Mouse (Mus musculus): Measurements from ENCODE around the gene Atp8b4.
"Not testable (repeated sequence)": the region's sequence is repeated elsewhere in the genome, so short reads cannot be mapped to it uniquely, and the experiment has no call there.

Gene Atp8b4

GRCm38 (mm10) chr2:126495832-126496695 is 4.4 kb downstream of the Atp8b4 start:
- DNase-seq (ENCODE audit: low spot score): no peak

DNA sequence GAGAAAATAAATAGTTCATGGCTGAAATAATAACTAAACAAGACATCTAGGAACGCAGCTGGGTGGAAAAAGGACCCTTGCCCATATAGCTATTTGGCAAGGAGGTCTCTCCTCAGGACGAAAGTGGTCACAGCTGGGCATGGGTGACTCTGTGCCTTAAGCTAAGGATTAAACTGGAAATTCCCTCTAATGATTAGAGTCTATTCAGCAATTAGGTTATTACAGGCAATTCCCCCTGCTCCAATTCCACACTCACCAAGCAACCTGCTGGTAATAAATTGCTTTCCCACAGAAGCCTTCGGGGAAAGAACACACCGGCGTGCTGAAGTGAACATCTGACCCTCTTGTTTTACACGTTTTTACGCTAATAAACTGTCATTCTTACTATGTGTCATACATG is 5.2 kb downstream of the Atp8b4 start:
- DNase-seq (ENCODE audit: low spot score): no peak

DNA sequence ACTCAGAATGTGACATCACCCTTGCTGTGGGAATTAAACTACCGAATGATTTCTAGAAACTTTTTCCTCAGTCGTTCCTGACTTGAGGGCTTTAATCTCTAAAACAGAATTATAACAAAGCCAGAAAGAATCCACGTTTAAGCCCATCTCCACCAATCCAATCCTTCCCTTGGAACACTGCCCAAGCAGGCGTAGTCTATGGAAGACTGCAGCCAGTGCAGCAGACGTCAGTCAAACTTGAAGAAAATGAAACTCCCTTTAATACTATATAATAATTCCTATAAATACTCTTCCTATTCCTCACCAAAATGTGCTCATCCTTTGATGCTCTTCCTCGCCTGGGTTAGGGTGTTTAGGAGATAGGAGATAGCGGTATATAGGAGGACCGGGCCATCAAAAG is 7.2 kb downstream of the Atp8b4 start:
- DNase-seq (ENCODE audit: low spot score): no peak

DNA sequence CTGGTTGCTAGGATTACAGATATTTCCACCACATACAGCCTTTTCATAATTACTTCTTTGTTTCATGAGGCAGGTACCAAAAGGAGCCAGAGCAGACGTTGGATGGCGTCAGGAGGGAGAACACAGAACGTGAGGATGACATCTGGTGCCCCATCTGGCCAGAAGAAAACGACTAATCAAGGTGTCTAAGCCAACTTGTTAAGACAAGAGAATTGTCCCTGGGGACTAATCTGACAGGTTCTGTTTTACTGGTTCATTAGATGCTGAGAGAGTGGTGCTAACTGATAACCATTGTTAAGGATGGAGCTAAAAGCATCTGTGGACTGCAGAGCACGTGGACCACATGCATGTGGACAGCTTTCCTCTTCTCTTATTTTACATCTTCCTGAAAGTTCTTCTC is 7.8 kb downstream of the Atp8b4 start:
- DNase-seq (ENCODE audit: low spot score): no peak

GRCm38 (mm10) chr2:126491446-126491845 is 9.0 kb downstream of the Atp8b4 start:
- DNase-seq (ENCODE audit: low spot score): no peak

- no peak for DNase-seq (ENCODE audit: low spot score)
Measured at GRCm38 (mm10) chr2:126490573-126490972, 9.9 kb downstream of the Atp8b4 start.

DNA sequence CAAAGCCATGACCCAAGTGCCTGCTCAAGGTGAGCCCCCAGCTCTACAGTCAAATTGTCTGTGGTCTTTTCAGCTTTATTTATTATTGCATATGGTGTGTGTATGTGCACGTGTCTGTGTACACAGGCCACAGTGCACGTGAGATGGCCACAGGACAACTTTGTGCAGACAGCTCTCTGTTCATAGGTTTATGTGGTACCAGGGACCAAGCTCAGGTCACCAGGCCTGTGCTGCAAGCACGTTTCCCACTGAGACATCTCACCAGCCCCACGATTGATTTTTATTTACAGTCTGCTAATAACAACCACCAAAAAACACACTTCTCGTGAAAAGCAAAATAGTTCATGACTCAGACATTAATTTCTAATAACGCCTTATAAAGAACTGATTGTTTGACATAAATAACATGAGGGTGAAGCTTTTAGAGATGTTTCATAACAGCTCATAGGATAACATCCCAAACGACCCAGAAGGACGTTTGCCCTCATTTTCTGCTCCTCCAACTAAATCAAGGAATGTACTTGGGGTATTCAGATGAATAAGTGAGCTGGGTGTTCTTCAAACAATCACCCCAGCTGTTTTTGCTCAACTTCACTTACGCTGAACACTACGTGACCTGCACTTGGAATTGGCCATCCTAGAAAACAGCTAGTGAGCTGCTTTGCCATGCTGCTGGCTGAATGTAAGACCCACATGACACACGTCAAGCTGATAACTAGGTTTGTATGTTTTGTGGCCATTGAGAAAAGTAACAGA is 15.0 kb downstream of the Atp8b4 start:
- DNase-seq (ENCODE audit: low spot score): no peak

DNA sequence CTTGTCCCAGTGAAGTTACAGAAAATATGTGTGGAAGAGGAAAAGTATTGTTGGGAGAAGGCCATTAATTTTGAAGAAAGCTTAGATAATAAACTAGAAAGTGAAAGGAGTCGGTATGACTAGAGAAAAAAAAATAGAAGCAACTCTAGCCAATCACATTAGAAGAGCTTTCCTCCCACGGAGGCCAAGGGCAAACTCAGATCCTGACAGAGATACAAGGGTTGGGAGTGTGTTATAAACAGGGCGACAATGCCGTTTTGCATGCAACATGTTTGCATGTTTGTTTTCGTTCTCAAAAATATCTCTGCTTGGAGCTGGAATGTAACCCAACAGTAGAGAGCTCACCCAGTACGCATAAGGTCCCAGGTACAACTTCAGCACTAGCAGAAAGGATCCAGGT is 17.1 kb downstream of the Atp8b4 start:
- no peak for DNase-seq (ENCODE audit: low spot score)

GRCm38 (mm10) chr2:126477556-126477955 is 22.9 kb downstream of the Atp8b4 start:
- no peak for DNase-seq (ENCODE audit: low spot score)

DNA sequence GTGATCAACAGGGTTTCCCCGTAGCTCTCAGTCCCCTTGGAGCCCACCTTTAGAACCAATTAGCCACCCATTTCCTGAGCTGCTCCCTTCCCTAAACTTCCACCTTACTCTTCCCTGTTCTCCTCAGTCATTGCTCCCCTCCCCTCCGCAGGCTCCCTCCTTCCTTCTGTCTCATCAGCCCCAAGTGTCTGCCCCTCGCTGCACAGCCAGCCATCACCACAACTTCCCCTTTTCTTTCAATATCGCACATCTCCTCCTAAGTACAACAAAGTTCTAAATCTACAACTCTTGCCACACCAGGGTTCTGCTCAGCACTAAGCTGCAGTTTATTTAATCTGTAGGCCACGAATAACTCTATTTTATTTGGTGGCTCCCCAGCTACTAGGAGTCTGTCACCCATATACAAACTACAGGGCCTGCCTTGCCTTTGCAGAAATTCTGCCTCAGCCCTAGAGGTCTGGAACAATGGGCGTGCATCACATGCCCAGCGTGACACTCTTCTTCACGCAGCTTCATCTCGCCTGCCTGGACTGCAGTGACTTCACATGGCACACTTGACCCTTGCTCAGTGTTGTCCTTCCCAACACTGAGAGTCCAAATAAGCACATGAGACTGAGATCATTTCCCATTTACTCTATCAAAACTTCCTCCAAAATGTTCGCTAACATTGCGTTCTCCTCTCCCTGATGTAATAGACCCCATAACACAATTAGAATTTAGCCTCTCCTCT is 24.6 kb downstream of the Atp8b4 start:
- no peak for DNase-seq (ENCODE audit: low spot score)

GRCm38 (mm10) chr2:126474019-126474418 is 26.5 kb downstream of the Atp8b4 start:
- DNase-seq (ENCODE audit: low spot score): no peak

DNA sequence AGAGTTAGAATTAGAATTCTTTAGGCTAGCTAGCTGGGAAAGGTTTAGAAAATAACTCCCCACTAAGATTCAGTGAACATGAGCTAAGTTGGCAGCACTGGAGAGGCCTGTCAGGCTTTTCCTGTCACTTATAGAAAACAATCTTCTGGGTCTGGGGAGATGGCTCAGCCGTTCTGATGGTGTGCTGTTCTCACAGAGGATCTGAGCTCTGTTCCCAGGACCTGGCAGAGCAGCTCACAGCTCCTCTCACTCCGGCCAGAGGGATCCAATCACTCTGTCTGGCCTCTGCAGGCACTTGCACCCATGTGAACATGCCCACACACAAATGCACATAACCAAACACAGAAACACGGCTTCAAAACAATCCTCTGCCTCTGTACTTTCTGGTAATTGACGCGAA is 27.6 kb downstream of the Atp8b4 start:
- DNase-seq (ENCODE audit: low spot score): no peak

DNA sequence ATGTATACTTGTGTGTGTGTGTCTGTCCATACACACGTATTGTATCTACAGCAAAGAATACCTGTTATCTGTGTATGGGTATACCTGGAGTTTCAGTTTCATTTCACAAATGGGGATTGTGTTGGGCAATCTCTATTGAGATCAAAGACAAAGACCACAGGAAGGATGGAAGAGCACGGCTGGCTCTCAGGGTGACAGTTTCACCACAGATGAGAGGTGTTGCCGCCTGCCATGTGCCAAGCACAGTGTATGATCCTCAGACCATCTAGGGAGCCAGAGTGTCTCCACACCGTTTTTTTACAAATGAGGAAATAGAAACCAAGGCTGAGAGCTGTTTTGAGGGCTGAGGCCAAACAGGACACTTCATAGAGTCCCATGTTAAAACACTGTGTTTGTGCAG is 32.7 kb downstream of the Atp8b4 start:
- DNase-seq (ENCODE audit: low spot score): no peak

GRCm38 (mm10) chr2:126466391-126467134 is 33.9 kb downstream of the Atp8b4 start:
- no peak for DNase-seq (ENCODE audit: low spot score)

- DNase-seq (ENCODE audit: low spot score): no peak
Measured at GRCm38 (mm10) chr2:126458661-126459060, 41.8 kb downstream of the Atp8b4 start.

DNA sequence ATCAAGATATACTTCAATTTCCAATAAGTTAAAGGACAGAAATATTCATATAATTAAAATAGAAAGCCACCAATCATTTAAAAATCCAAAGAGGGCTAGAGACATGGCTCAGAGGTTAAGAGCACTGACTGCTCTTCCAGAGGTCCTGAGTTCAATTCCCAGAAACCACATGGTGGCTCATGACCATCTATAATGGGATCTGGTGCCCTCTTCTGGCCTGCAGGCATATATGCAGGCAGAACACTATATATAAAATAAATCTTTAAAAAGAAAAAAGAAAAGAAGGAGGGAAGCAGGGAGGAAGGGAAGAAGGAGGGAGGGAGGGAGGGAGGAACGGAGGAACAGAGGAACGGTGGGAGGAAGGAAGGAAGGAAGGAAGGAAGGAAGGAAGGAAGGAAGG is 42.7 kb downstream of the Atp8b4 start:
- DNase-seq (ENCODE audit: low spot score): not testable (repeated sequence)

DNA sequence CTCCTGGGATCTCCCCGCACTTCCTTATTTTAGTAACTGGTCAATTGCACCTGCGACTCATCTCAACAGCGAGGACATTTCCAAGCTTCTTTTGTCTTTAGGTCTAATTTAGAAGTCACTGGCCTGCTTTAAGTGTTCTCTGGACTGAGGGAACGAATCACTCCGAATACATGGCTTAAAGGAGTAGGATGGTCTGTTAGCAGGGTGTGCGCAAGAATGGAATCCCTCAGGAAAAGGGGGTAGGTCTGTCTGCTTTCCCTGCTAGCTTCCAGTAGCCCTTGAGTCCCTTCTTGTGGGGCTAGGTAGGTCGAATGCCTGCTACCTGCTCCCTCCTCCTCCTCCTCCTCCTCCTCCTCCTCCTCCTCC is 49.6 kb downstream of the Atp8b4 start:
- no peak for DNase-seq (ENCODE audit: low spot score)

GRCm38 (mm10) chr2:126450210-126450936 is 50.1 kb downstream of the Atp8b4 start:
- no peak for DNase-seq (ENCODE audit: low spot score)

DNA sequence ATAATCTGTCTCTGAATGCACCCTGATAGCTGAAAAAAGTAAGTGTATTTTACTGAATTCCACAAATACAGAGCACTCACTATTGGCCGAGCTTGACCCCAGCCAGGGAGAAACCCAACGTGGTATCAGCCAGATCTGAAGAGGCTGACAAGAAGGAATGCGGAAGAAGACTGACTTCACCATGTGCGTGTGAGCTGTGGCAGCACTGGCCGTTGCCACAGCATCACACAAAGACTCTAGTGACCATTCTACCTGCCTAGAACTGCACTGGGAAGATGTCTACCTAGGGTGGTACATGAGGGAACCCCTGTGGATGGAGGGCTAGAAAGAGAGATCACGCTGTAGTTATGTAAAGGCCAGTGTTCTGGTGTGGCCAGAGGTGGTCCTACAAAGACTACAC is 55.4 kb downstream of the Atp8b4 start:
- DNase-seq (ENCODE audit: low spot score): no peak

GRCm38 (mm10) chr2:126441586-126441985 is 58.9 kb downstream of the Atp8b4 start:
- DNase-seq (ENCODE audit: low spot score): no peak

DNA sequence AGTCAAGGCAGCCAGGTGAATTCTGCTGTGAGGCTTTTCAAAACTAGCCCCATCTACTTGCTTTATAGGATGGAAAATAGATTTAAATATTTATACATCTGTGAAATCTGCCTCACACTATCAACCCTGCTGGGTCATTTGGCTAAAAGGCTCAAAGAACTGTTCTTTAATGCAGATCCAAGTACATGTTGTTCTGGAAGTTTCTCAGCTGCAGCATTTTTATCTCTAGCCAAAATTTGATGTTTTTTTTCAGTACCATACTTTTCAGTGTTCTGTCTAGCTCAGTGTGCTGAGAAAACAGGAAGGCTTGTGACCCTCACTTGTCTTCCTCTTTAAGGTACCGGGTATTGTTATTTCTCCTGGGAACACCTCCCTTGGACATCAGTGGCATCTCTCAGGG is 65.8 kb downstream of the Atp8b4 start:
- no peak for DNase-seq (ENCODE audit: low spot score)
